Mouse (Mus musculus) ES-E14 (cell line): ENCODE results near the gene Armc6.

ENCODE experiments used
- CHD2 ChIP-seq: IDR thresholded peaks from 2 replicates; pipeline ENCODE4 v1.6.1; 2014; ENCODE audit warnings: mild to moderate bottlenecking, low read depth, low read length, inconsistent platforms
- MAFK ChIP-seq: IDR thresholded peaks from 2 replicates; pipeline ENCODE4 v1.6.1; 2014; ENCODE audit warnings: mild to moderate bottlenecking, low read depth, low read length, inconsistent platforms; ENCODE audit not compliant: insufficient read depth
- ZC3H11A ChIP-seq: IDR thresholded peaks from 2 replicates; pipeline ENCODE4 v1.6.1; 2012; ENCODE audit warnings: low read depth, mild to moderate bottlenecking, inconsistent platforms, low read length, borderline replicate concordance
- ZNF384 ChIP-seq: IDR thresholded peaks from 2 replicates; pipeline ENCODE4 v1.6.1; 2012; ENCODE audit warnings: low read depth, low read length, inconsistent platforms

DNA sequence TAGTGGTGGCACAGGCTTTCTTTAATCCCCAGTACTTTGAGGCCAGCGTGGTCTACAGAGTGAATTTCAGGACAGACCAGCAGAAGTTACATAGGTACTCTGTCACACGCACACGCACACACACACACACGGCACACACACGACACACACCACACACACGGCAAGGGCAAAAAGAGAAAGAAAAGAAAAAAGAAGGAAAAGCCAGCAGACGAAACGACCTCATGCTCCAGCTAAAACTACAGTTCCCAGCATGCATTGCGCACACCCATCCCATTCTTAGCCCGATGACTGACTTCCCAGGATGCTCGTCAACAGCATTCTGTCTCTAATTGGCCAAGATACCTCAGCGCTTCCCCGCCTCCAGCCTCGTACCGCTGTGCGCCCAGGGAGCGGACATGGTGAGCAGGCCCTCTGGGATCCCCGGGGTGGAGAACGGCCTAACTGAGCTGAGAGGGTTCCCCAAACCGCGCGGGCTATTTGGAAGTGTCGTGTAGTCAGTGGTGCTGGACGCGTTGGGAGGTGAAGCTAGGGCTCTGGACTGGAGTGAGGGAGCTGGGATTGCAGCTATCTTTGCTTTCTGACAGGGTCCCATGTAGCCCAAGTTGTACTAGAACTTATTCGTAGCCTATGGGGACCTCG, 62.1 kb downstream of the Armc6 start, which contains the start of gene Tmem161a:
- TF ChIP-seq ZC3H11A: no peak
- no peak for TF ChIP-seq CHD2
- no peak for TF ChIP-seq ZNF384
- no peak for TF ChIP-seq MAFK
